Mouse (Mus musculus) frontal cortex, postnatal 14 days (tissue): Measurements from ENCODE around the gene Rock2.

Source experiments
- DNase-seq, 2 experiments: peaks; one replicate each; pipeline ENCODE4 v3.0.0; 2022; ENCODE audit warnings: low spot score in 2 of 2

The Rock2 gene

GRCm38 (mm10) chr12:16870405-16871068 is 24.2 kb upstream of the Rock2 start:
- DNase-seq: no peak

- DNase-seq: no peak
Measured at GRCm38 (mm10) chr12:16872006-16872405, 22.7 kb upstream of the Rock2 start.

- DNase-seq: no peak
Measured at GRCm38 (mm10) chr12:16872926-16873464, 21.7 kb upstream of the Rock2 start.

GRCm38 (mm10) chr12:16873549-16873948 is 21.1 kb upstream of the Rock2 start:
- DNase-seq: no peak

- no peak for DNase-seq
Measured at GRCm38 (mm10) chr12:16874086-16874485, 20.6 kb upstream of the Rock2 start.

- no peak for DNase-seq
Measured at GRCm38 (mm10) chr12:16875269-16875668, 19.4 kb upstream of the Rock2 start.

GRCm38 (mm10) chr12:16875678-16876077 is 19.0 kb upstream of the Rock2 start:
- no peak for DNase-seq

GRCm38 (mm10) chr12:16876667-16877066 is 18.0 kb upstream of the Rock2 start:
- DNase-seq: no peak

GRCm38 (mm10) chr12:16877141-16877540 is 17.6 kb upstream of the Rock2 start:
- no peak for DNase-seq

GRCm38 (mm10) chr12:16877679-16878078 is 17.0 kb upstream of the Rock2 start:
- no peak for DNase-seq

- no peak for DNase-seq
Measured at GRCm38 (mm10) chr12:16879369-16879768, 15.3 kb upstream of the Rock2 start.

- no peak for DNase-seq
Measured at GRCm38 (mm10) chr12:16880077-16880476, 14.6 kb upstream of the Rock2 start.

GRCm38 (mm10) chr12:16882442-16882841 is 12.3 kb upstream of the Rock2 start:
- DNase-seq: no peak

- no peak for DNase-seq
Measured at GRCm38 (mm10) chr12:16883111-16883510, 11.6 kb upstream of the Rock2 start.

GRCm38 (mm10) chr12:16884534-16884933 is 10.2 kb upstream of the Rock2 start:
- DNase-seq: no peak

GRCm38 (mm10) chr12:16886354-16886753 is 8.3 kb upstream of the Rock2 start:
- no peak for DNase-seq

GRCm38 (mm10) chr12:16893039-16893438 is 1.7 kb upstream of the Rock2 start:
- no peak for DNase-seq

- no peak for DNase-seq
Measured at GRCm38 (mm10) chr12:16893656-16894395, 869 bp upstream of the Rock2 start.

- DNase-seq: peak in 1 of 2 experiments; percentile 17
Measured at GRCm38 (mm10) chr12:16895221-16895928, 680 bp downstream of the Rock2 start.

- no peak for DNase-seq
Measured at GRCm38 (mm10) chr12:16896073-16896789, 1.5 kb downstream of the Rock2 start.

- no peak for DNase-seq
Measured at GRCm38 (mm10) chr12:16897225-16897624, 2.5 kb downstream of the Rock2 start.

- DNase-seq: no peak
Measured at GRCm38 (mm10) chr12:16898221-16898620, 3.5 kb downstream of the Rock2 start.
